Mouse (Mus musculus) thymus, postnatal 10 days (tissue): ENCODE data around the gene Mdh1.

ENCODE experiments used
- DNase-seq, 2 experiments: peaks; one replicate each; pipeline ENCODE4 v3.0.0; 2021; ENCODE audit warnings: low spot score in 2 of 2

Gene Mdh1

DNA sequence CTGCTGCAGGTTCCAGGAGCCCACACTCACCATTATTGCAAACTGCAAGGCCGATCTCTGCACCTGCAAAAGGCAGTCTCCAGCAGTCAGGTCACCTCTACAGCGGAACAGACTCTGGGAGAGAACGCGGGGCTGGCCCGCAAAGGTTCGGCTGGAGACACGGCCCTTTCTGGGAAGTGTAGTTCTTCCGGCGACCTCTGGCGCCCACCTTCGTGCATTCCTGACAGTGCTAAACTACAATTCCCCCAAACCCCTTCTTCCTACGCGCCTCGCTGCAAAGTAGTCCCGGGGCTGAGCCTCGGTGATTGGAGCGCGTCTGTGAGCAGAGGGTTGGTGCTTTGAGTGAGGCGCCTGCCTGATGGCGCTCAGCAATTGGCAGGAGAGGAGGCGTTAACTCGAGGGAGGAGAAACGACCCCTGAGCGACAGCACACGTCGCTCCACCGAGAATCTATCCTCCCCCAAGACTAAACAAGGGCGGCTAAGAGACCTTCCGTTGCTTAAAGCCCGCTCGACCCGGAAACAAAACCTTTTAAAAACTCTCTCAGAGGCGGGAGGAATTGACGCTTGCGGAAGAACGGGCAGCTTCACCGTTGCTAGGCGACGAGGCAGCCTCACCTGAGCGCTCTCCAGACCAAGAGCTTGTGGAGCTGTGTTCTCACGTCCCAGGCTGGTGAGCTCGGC lies at the start of gene Mdh1, which contains the start of gene Wdpcp:
Mdh1 (minus strand) TSS at position 668 of the 682 bp plus-strand sequence.
Wdpcp (plus strand) TSS at position 536 of the 682 bp plus-strand sequence.
- peak; percentile 90 to 95 for DNase-seq

DNA sequence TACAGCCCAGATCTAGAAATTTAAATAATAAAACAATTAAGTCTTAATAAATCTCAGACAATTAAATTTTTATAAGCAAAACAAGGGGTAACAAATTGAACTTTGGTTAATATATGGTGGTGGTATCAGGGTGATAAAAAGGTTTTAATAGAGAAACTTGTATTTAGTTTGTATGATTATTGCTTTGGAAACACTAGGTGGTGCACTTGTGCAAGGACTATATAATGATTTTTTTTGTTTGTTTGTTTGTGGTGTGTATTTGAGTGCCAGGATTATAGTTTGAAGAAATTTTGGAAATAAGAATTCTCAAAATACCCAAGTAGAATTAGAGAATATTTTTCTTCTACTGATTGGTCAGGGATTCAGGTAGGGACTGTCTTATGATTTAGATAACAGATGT lies 43.7 kb upstream of the Mdh1 start:
- DNase-seq, result no peak

DNA sequence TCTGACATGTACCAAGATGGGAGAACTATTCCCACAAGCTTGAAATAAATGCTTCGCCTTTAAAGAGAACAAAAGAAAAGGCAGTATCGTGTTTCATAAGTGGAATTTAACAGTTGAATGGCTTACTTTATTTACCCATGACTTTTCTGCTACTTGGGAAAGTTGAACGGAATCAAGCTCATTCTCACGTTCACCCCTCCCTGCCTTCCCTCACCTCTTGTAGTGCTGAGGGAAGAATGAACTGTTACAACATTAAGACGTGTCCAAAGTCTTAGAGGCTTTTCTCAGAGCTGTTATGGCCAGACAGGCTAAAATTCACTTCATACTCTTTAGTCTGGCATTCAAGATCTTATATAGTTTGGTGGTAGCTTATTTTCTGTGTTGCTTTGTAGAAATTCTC lies 30.3 kb upstream of the Mdh1 start:
- no peak for DNase-seq

DNA sequence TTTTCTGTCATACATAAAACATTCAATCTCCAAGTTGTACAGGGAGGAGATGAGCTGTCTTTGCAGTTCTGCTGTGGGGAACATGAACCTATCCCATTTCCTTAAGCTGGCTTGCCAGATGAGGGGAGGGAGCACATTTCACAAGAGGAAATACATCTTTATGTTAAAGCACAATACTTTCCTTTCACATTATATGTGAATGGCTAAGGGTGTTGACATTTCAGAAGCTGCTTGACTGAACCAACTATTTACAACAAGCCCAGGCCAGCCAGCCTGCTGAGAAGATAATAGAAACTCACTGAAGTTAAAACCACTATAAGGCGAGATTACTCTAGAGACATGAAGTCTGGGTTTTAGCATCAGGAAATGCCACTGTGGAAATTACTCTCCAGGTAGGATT lies 11.1 kb upstream of the Mdh1 start:
- DNase-seq, result no peak

DNA sequence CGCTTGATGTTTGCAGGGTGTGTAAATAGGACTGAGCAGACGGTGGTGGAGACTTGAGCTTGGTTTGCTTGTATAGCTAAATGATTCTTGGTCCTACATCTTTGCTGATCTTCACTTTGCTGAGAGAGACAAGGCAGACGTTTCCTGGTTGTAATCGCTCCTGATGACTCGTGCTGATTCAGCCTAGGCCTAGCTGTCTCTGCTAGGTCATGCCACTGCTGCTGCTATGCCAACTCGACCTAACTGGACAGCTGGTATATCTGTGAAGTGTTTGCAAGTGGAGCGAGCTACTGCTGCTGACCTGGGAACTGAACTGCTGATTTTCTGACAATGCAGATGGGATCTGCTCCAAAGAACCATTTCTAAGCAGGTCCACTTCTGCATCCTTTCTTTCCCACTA lies 9.3 kb upstream of the Mdh1 start:
- DNase-seq, result no peak

DNA sequence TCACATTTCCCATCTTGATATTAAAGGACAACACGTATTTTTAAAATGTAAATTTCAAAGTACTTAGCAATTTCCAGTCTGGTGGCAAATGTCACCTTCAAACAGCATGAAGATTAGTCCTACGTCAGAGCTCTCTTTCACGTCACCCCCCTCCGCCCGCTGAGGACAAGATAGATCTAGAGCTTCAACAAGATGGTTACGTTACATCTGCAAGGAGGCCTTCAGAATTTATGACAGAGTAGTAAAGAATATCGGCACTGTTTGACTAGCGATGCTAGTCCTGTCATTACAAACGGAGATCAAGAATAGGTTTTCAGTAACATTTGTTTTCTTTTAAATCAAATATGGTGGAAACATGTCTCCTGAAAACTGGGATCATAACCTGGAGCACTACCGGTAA lies 1.2 kb downstream of the Mdh1 start:
- peak in 1 of 2 experiments; percentile 27 for DNase-seq

DNA sequence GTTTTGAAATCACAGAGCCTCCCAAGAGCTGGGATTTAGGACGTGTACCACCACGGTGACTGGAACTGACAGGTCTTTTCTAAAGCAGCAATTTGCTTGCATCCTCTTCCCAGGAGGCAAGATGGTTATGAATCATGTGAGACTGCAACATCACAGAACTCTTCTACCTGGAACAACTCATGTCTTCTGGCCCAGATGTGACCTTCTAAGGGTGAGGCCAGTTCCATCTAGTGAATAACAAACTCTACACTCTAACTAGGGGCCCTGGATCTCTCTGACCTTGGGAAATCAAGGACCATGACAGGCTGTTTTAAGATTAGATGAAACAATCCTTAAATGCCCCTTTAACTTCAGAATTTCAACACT lies 2.1 kb downstream of the Mdh1 start:
- DNase-seq, result no peak

DNA sequence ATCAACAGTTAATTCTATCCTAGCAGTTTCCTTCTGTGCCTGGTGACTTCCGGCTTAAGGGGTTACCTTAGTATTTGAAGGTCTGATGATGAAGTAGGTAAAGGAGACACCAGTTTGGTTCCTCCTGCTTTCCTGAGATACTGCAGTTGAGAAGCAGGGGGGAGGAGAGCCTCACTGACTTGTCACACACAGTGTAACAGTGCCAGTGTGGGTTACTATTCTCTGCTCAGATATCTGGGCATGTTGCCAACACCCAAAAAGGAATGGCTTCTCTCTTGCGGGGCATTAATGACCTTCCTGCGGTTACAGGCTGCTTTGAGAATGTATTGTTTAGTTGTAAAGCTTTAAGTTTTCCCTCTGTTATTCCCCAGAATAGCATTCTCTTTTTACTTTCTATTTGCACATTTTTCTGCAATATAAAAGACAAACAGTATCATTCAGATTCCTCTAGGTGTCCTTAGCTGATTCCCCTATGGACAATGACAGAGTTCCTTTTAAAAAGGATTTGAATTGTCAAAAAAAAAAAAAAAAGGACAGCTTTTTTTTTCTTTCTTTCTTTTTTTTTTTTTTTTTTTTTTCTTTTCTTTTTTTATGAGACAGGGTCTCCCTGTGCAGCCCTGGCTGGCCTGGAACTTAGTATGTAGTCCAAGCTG lies 2.6 kb downstream of the Mdh1 start:
- no peak for DNase-seq

DNA sequence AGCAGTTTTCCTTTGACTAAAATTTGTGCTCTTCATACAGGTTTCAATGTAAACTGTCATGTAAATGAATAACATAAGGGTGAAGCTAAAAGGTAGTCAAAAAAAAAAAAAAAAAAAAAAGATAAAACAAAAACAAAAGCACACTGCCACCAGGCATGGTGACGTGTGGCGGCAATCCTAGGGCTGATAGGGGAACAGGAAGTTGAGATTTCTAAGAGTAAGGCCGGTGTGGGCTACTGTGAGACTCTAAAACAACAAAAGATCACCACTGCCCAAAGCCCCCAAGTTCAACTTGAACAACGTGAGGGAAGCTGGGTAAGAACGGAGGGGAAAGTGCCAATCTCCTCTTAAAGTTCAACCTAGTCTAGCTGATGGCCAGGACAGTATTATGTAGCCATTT lies 3.2 kb downstream of the Mdh1 start:
- DNase-seq, result no peak

DNA sequence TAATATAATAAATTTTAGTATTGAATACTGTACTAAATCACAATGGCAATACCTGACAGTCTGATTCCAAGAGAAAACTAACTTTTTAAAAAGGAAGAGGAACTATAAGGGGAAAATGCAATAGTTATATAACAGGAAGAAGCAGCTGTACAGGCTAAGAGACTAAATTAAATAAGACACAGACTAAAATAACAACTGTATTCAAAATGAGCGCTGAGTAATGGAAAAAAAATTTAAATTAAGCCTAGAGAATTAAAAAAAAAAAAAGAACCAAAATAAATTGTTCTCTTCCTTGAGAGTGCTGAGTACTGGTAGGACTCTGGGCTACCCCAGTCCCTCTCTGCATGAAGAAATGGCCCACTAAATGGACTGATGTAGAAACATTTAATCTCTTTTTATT lies 4.4 kb downstream of the Mdh1 start:
- no peak for DNase-seq

DNA sequence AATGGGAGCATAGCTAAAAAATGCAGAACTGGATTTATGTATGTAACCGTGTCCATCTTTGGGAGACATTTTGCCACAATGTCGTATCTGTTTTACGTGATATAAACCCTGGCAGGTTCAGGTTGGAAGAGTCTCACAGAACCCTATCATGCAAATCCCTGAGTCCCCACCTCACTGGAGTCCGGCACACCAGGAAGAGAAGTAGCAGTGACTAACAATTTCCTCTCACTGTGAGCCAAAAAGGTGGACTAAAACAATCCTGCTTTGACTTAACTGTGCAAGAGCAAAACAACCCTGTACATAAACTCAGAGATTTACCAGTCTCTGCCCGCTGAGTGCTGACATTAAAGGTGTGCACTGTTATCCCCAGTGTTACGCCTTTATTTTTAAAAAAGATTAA lies 5.2 kb downstream of the Mdh1 start:
- no peak for DNase-seq

DNA sequence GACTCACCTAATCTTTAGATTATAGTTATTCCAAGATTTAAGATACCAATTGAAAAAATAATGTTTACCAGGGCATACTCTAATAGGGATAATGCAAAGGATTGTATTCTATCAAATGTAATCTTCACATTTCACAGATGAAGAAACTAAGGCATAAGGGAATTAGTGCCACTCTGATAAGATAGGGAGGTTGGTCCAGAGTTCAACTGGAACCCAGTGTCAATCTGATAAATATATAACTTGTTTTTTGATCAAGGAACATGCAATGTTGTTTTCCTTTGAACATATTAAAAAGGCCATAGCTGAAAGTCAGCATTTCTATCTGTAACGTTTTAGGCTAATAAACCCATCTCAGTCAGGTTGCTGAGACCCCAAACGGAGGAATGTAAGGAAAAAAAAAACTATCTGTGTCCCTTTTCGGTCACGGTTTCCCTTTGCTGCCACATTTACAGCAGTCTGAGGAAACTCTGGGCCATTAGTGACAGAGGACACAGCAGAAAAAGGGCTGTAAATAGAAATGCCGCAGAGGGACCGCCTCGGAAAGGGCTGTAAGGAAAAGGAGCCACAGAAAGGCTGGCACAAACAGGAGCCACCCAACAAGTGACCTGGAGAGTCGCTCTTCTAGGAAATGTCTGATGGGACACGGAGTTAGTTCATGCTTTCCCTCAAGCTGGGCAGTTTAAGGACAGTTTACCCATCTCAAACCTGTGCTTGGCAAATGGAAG lies 7.3 kb downstream of the Mdh1 start:
- DNase-seq, result no peak

DNA sequence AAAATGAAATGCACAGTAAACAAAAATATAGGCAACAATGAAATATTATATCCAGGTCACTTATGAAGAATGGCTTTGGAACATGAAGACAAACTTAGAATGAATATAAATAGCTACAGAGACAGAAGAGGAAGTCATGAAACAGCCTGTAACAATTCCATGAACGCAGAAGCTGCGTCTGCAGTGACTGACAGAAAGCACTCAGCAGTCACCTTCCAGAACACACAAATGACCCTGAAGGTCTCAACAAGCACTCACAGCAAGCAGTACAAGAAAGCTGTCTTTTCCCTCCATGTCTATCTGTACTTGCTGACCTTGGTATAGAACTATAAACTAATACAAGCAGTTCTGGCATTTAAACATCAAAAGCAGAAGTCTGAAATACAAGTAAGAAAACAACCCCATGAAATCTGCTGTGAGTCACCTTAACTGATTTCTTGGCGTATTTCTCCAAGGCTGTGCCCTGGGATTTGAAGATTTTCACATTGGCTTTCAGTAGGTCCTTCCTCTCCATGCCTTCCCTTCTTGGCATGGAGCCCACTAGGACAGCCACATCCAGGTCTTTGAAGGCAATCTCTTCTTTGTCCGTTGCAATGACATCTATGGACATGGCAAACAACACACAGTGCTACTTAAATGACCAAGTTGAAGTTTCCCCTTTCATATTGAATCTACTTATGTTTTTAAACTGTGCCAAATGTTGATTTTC lies 8.4 kb downstream of the Mdh1 start:
- no peak for DNase-seq

DNA sequence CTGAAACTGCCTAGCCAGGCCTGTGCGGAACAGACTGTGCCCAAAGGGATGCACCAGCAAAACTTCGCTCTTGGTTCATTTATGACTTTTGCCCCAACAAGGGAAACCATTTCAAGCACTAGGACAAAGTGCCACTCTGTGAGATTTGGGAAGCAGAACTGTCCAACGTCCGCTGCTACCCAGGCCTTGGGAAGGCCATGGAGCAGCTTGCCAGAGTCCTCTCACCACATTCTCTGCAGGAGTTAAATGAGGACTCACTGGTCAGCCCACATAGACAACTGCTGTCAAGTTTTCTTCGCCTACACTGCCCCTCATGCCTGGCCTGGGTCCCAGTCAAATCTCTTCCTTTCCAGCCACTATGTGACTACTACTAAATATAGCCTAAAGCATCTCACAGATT lies 10.8 kb downstream of the Mdh1 start:
- DNase-seq, result no peak

DNA sequence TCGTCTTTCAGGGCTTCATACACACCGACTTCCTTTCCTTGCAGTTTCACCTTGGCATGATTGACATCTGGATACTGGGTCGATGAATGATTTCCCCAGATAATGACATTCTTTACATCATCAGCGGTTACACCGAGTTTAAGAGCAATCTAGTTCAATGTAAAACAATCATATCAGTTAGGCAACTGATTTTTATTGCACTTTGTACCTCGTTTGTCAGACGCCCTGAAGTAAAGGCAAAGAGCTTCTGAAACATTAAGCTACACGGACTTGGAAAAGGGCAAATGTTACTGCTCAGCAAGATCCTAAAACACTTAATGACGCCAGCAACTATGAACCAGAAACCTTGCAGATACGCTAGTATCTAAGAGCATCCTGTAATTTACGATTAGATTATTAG lies 12.4 kb downstream of the Mdh1 start:
- DNase-seq, result no peak

DNA sequence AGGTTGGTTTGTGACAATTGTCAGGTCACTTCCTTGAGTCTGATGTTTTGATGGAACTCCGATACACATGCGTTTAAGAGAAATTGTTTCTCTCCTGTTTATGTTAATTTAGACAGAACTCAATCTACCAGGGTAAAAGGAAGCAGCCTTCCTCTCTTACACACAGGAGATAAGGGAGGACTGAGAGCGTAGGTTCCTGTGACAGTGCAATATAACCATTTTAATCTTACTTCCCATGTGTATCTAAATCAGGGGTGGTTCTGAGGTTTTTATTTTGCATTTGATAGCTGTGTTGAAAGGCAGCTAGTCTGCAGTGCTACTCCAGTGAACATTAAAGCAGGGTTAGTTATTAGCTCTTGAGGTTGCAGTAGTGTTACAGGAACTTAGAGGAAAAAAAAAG lies 20.1 kb downstream of the Mdh1 start:
- DNase-seq, result no peak

DNA sequence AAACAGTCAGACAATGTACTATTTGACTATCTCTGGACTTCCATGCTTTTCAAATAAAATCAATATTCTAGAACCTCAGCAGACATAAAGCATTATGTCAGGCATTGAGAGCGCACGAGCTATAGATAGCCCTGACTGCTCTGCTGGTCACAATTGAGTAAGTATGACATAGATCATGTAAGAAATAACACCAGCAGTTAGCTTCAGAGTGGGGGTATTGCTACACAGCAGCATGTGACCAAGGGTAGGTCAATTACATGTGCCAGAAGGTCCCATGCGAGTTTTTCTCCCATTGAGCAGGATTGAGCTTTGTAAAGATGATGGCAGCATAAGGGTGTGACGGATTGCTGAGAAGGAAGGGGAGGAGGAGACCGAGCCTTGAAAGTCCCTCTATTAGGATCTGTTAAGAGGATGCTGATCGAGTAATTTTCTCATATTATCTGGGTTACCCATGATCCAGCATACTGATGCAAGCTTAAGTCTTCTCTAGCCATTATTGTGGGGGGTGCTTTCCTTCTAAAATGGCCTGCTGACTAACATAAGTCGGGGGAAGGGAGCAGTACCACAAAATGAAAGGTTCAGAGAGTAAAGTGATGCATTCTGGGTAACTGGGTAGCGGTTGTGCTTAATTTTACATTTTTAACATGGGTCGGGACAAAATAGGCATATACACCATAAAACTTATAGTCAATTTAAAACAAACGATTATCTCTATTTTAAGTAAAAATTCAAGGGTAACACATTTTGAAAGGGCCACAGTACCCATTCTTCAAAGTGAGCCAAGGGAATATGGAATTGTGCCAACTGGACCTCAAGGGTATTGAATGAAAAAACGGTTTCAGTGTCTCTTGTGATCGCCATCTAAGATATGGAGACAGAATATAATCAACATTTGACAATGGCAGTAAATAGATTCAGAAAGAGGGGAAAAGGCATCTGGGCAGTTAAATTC lies 21.7 kb downstream of the Mdh1 start:
- DNase-seq, result no peak

DNA sequence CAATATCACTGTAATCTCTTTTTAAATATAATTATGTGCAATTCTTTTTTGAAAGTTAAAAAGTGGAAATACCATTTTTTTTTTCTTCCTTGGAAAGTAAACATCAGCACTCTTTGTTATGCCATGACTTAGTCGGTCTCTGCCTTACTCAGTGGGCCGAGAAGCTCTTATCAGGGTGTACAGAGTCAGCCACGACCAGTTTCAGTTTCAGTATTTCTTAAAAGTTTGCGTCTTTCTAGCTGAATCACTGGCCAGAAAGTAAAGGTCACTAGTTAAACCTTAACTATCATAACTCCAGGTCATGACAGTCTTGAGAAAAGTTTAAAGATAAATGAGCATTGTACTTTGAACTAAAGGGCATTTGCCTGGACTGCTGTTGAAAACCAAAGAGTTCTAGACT lies 22.4 kb downstream of the Mdh1 start:
- no peak for DNase-seq

DNA sequence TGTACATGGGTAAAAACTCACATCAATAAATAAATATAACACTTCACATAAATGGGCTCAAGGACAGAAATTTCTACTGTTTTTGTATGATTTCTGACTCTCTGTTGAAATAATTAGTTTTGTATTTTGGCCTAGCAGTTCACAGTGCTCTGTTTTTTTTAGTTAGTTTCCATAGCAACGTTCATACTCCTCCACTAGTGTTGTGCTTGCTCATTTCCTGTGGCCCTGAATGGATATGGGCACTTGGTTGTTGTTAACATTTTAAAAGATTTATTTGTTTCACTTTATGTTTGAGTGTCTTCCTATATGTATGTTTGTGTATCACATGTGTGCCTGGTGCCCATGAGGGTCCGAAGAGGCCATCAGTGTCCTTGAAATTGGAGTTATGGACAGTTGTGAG lies 23.1 kb downstream of the Mdh1 start:
- DNase-seq, result no peak

DNA sequence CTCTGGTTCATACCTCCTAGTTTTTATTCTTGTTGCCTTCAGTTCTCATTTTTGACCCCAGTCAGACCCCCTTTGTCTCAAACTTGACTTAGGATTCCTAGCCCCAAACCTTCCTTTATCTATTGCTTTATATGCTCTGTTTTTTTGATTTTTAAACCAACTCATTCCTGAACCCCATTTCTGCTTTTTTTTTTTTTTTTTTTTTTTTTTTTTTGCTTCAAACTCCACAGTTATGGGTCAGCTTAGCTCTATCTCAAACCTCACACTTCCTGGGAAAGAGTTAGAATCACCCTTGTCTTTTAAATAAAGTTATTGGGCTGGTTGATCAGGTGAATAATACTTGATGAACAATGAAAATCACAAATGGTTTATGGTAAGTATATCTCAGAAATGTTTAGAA lies 24.6 kb downstream of the Mdh1 start:
- no peak for DNase-seq

DNA sequence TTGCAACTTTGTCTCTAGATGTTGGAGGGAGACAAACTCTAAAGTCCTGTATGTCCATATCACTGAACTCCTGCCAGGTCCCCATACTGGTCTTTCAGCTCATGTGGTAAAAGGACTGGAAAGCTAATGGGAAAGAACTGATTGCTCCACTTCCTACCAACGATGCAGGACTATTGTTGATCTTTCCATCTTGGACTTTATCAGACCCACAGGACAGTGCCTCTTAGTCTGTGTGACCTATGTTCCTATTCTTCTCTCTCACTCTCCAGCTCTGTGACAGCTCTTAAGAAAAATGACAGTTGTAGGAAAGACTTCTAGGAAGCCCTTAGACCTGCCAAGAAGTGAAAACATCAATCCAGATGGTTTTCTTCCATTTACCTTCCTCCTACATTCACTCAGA lies 25.5 kb downstream of the Mdh1 start:
- DNase-seq, result no peak
